Mouse (Mus musculus): Measurements from ENCODE around the gene Tox3.

Gene Tox3

GRCm38 (mm10) chr8:90273182-90273581 is 75.0 kb downstream of the Tox3 start:
- no peak for TF ChIP-seq GATA4 (IDR thresholded peaks at IDR 0.05; ENCODE audit: insufficient replicate concordance, low read length)

- no peak for TF ChIP-seq GATA4 (IDR thresholded peaks at IDR 0.05; ENCODE audit: insufficient replicate concordance, low read length)
Measured at GRCm38 (mm10) chr8:90271920-90272319, 76.2 kb downstream of the Tox3 start.

GRCm38 (mm10) chr8:90267698-90268256 is 80.4 kb downstream of the Tox3 start:
- no peak for TF ChIP-seq GATA4 (IDR thresholded peaks at IDR 0.05; ENCODE audit: insufficient replicate concordance, low read length)

GRCm38 (mm10) chr8:90266986-90267385 is 81.2 kb downstream of the Tox3 start:
- no peak for TF ChIP-seq GATA4 (IDR thresholded peaks at IDR 0.05; ENCODE audit: insufficient replicate concordance, low read length)

GRCm38 (mm10) chr8:90266239-90266638 is 81.9 kb downstream of the Tox3 start:
- no peak for TF ChIP-seq GATA4 (IDR thresholded peaks at IDR 0.05; ENCODE audit: insufficient replicate concordance, low read length)

- no peak for TF ChIP-seq GATA4 (IDR thresholded peaks at IDR 0.05; ENCODE audit: insufficient replicate concordance, low read length)
Measured at GRCm38 (mm10) chr8:90254158-90254867, 93.8 kb downstream of the Tox3 start.

- no peak for TF ChIP-seq GATA4 (IDR thresholded peaks at IDR 0.05; ENCODE audit: insufficient replicate concordance, low read length)
Measured at GRCm38 (mm10) chr8:90246357-90246756, 101.8 kb downstream of the Tox3 start.

- TF ChIP-seq GATA4 (IDR thresholded peaks at IDR 0.05; ENCODE audit: insufficient replicate concordance, low read length), result no peak
Measured at GRCm38 (mm10) chr8:90245828-90246227, 102.3 kb downstream of the Tox3 start.

GRCm38 (mm10) chr8:90245187-90245586 is 103.0 kb downstream of the Tox3 start:
- TF ChIP-seq GATA4 (IDR thresholded peaks at IDR 0.05; ENCODE audit: insufficient replicate concordance, low read length), result no peak

- no peak for TF ChIP-seq GATA4 (IDR thresholded peaks at IDR 0.05; ENCODE audit: insufficient replicate concordance, low read length)
Measured at GRCm38 (mm10) chr8:90244458-90245145, 103.5 kb downstream of the Tox3 start.

GRCm38 (mm10) chr8:90243957-90244356 is 104.2 kb downstream of the Tox3 start:
- TF ChIP-seq GATA4 (IDR thresholded peaks at IDR 0.05; ENCODE audit: insufficient replicate concordance, low read length), result no peak

GRCm38 (mm10) chr8:90242351-90242750 is 105.8 kb downstream of the Tox3 start:
- no peak for TF ChIP-seq GATA4 (IDR thresholded peaks at IDR 0.05; ENCODE audit: insufficient replicate concordance, low read length)

GRCm38 (mm10) chr8:90241461-90241860 is 106.7 kb downstream of the Tox3 start:
- TF ChIP-seq GATA4 (IDR thresholded peaks at IDR 0.05; ENCODE audit: insufficient replicate concordance, low read length), result no peak

GRCm38 (mm10) chr8:90232501-90232900 is 115.6 kb downstream of the Tox3 start:
- TF ChIP-seq GATA4 (IDR thresholded peaks at IDR 0.05; ENCODE audit: insufficient replicate concordance, low read length), result no peak

- TF ChIP-seq GATA4 (IDR thresholded peaks at IDR 0.05; ENCODE audit: insufficient replicate concordance, low read length), result no peak
Measured at GRCm38 (mm10) chr8:90224172-90224571, 124.0 kb downstream of the Tox3 start.

Measured in liver, adult (tissue).